Mouse (Mus musculus) embryonic facial prominence, embryonic 14.5 days (tissue): ENCODE data around the gene Dhh. TPM values are rescaled to one million over a fixed set of nuclear protein-coding genes. Genes with fewer than 3 reads are reported as not detected.

Experiments used
- ATAC-seq: fragments of 200-750 bp; cut with Nextera tagmentation; 2 replicates; pipeline ENCODE4 v1.8.0; 2017; ENCODE audit warnings: low read depth, moderate number of reproducible peaks, moderate TSS enrichment
- DNase-seq: peaks from one replicate; pipeline ENCODE4 v3.0.0-alpha.2; 2015; ENCODE audit warnings: low spot score
- H3K27ac ChIP-seq: fragments of 300-500 bp; sonication (generic); replicated peaks from 2 replicates; pipeline ENCODE4 v1.5.1; 2014; ENCODE audit warnings: low read depth, mild to moderate bottlenecking, low read length, moderate library complexity
- H3K27me3 ChIP-seq: fragments of 300-500 bp; sonication (generic); replicated peaks from 2 replicates; pipeline ENCODE4 v1.6.1; 2014; ENCODE audit warnings: low read length; ENCODE audit not compliant: control insufficient read depth, insufficient read depth
- H3K36me3 ChIP-seq: fragments of 300-500 bp; sonication (generic); 2 replicates; pipeline ENCODE4 v1.6.1; 2014; ENCODE audit warnings: low read length, mixed read lengths; ENCODE audit not compliant: control insufficient read depth, insufficient read depth
- H3K4me1 ChIP-seq: fragments of 300-500 bp; sonication (generic); 2 replicates; pipeline ENCODE4 v1.6.1; 2014; ENCODE audit warnings: antibody characterized with exemption, low read length; ENCODE audit not compliant: control insufficient read depth, insufficient read depth
- H3K4me2 ChIP-seq: fragments of 300-500 bp; sonication (generic); 2 replicates; pipeline ENCODE4 v1.6.1; 2014; ENCODE audit warnings: low read depth, mild to moderate bottlenecking, low read length, moderate library complexity, mixed read lengths
- H3K4me3 ChIP-seq: fragments of 300-500 bp; sonication (generic); 2 replicates; pipeline ENCODE4 v1.5.1; 2014; ENCODE audit warnings: low read depth, mild to moderate bottlenecking, low read length
- H3K9ac ChIP-seq: fragments of 300-500 bp; sonication (generic); 2 replicates; pipeline ENCODE4 v1.6.1; 2014; ENCODE audit warnings: low read depth, mild to moderate bottlenecking, low read length, moderate library complexity, mixed read lengths
- H3K9me3 ChIP-seq: fragments of 300-500 bp; sonication (generic); 2 replicates; pipeline ENCODE4 v1.6.1; 2016; ENCODE audit warnings: low read length; ENCODE audit not compliant: control insufficient read depth
- WGBS: fragments of 180-500 bp; shearing (Covaris S2); extraction: QIAGEN DNeasy Blood & Tissue Kit; methylation state at CpG from one replicate; pipeline ENCODE4 v1.1.7; 2014; 5-methylcytosine and 5-hydroxymethylcytosine counted together
- polyA plus RNA-seq: library from polyadenylated mRNA; unstranded; fragments of >200 nt; fragmentation: Nextera tagmentation; extraction: Ambion mirVana; gene quantifications from 2 replicates; pipeline ENCODE4 v1.2.1, GENCODE M21; 2014

The Dhh gene
- 2.0 and 3.1 TPM in 2 replicates for polyA plus RNA-seq

DNA sequence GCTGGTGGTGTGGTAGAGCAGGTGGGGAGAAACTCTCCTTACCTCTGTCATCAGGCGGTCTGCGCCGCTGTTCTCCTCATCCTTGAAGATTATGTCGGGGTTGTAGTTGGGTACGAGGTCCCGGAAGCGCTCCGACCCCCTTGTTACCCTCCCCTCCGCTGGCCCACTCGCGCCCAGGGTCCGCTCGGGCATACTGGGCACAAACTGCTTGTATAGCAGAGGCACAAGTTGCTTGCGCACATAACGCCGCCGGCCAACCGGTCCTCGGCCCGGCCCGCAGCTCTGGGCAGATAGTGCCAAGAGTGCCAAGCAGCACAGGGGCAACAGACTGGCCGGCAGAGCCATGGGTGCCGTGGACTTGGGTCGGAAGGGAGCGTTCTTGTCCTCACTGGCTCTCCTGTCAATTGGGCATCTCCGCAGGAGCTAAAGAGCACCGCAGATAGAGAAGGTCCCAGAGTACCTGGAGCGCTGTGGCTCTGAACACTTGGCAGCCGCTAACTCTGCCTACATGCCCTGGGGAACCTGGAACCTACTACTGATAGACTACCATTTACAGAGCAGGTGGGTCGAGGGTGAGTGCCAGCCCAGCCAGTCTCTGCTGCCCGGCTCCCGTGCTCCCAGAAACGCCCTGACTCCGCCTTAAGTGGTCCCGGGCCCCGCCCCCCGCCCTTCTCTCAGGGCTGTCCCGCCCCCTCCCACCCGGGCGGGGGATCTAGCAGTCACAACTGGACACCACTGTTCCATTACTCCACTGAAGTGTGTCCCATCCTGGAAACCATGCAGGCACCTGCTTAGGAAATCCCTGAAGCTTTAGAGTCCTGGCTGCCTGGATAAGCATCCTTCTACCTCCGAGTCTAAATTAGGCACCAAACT is at the start of gene Dhh:
Dhh (minus strand) TSS at position 613 of the 873 bp plus-strand sequence.
- Histone ChIP-seq H3K27me3 (peaks cover 67% of the 10 kb centered on the region), H3K27ac (no peak within 1 kb of the TSS), H3K9ac (0 out of 2 replicates have a peak within 1 kb of the TSS, but pooled peaks have one; percentile 27), H3K4me1 (peaks cover 9% of the 10 kb centered on the region), H3K9me3 (no peaks in the 10 kb centered on the region), H3K4me2 (peak within 1 kb of the TSS; percentile 43), H3K36me3 (peaks cover 2% of the 10 kb centered on the region; the same call in 1 of the 2 replicates), H3K4me3 (peak within 1 kb of the TSS; percentile 24)
- WGBS, result 1% methylated on average over 41 of the region's 41 CpGs
- DNase-seq, result peak; percentile 36
- ATAC-seq, result no peak; the same call in 1 of the 2 replicates

DNA sequence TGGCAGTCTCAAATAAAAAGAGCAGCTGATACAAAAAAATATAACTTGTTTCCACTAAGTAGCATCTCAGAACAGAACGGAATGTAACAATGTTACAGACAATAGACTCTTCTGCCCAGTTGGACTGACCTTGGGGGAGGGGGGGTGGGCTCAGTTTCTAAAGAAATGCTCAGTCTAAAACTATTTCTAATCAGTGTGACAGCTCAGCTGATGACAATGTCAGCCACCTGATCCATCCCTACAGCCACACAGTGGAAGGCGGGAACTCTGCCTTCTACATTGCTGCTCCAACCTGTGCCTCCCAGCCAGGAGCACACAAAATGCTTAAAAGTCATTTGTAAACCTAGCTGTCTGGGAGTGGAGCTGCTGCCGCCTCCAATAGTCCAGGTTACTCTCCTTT is 49.5 kb upstream of the Dhh start:
- ATAC-seq (no peak), DNase-seq (no peak)
- Histone ChIP-seq H3K27ac (no peak overlapping the region), H3K36me3 (peaks cover 7% of the 10 kb centered on the region; the same call in 1 of the 2 replicates), H3K4me2 (no peak overlapping the region), H3K27me3 (no peaks in the 10 kb centered on the region), H3K9me3 (no peaks in the 10 kb centered on the region), H3K4me1 (peaks cover 4% of the 10 kb centered on the region; the same call in 1 of the 2 replicates), H3K4me3 (no peak overlapping the region), H3K9ac (no peak overlapping the region)
- WGBS, result 41% methylated on average over 3 of the region's 3 CpGs

DNA sequence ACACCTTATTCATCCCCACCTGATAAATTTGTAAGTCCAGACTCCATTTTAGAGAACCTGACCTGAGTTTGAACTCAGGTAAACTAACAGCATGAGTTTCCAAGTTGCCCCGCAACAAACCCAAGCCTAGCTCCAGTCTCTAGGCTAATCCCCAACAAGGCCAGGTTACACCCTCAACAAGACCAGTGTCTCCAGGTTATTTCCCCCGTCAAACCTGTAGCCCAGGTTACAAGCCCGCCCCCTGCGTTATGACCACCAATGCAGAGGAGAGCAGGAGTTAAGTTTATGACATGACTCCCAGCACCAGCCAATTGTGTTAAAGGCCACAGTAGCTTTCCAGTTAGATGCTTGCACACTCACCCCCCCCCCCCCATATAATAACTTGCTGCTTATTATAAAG is 44.8 kb upstream of the Dhh start:
- 54% methylated on average over 4 of the region's 4 CpGs for WGBS
- Histone ChIP-seq H3K27ac (no peak overlapping the region), H3K9ac (no peak overlapping the region), H3K4me2 (no peak overlapping the region), H3K4me3 (no peak overlapping the region), H3K27me3 (no peaks in the 10 kb centered on the region), H3K36me3 (no peaks in the 10 kb centered on the region), H3K9me3 (no peaks in the 10 kb centered on the region), H3K4me1 (no peaks in the 10 kb centered on the region)
- ATAC-seq, result 0 out of 2 replicates have a peak, but pooled peaks have one; percentile 45
- no peak for DNase-seq

DNA sequence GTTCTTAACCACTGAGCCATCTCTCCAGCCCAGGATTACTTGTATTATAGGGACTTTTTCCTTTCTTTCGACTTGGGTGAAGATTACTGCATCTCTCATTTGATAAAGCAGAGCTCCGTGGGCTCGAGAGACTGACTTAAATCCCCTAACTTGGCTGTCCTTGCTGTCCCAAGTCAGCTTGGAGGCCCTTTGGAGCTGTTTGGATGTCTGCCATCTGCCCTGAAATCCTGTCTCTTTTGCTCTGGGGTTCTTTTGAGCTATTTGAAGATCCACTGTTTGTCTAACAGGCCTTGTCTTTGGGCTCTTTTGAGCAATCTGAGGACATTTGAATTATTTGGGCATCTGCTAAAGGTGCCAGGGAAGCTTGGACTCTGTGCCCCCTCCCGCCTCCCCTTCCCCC is 43.7 kb upstream of the Dhh start:
- no peak for DNase-seq
- Histone ChIP-seq H3K36me3 (no peaks in the 10 kb centered on the region), H3K9ac (no peak overlapping the region), H3K9me3 (no peaks in the 10 kb centered on the region), H3K27ac (no peak overlapping the region), H3K4me1 (no peaks in the 10 kb centered on the region), H3K4me3 (no peak overlapping the region), H3K27me3 (no peaks in the 10 kb centered on the region), H3K4me2 (no peak overlapping the region)
- WGBS, result 89% methylated on average over 4 of the region's 4 CpGs
- no peak for ATAC-seq

DNA sequence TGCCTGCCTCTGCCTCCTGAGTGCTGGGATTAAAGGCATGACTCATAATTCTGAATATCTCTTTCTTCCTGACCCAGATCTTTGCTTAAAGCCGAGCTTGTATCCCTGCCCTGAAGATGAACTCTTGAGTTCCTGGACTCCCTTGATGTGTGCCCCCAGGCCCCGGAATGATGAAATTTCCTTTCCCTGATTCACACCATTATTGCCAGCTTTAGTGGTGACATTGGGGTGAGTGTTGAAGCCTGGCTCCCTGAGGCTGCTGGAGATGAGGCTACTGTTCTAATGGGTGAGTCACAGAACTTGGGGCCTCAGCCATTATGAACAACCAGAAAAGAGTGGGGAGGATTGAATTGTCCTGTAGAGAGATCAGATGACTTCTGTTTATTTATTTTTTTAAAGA is 43.2 kb upstream of the Dhh start:
- Histone ChIP-seq H3K9me3 (no peaks in the 10 kb centered on the region), H3K36me3 (no peaks in the 10 kb centered on the region), H3K4me2 (no peak overlapping the region), H3K4me1 (no peaks in the 10 kb centered on the region), H3K27ac (no peak overlapping the region), H3K4me3 (no peak overlapping the region), H3K9ac (no peak overlapping the region), H3K27me3 (no peaks in the 10 kb centered on the region)
- ATAC-seq (no peak), DNase-seq (no peak)
- WGBS, result 75% methylated on average over 2 of the region's 2 CpGs

DNA sequence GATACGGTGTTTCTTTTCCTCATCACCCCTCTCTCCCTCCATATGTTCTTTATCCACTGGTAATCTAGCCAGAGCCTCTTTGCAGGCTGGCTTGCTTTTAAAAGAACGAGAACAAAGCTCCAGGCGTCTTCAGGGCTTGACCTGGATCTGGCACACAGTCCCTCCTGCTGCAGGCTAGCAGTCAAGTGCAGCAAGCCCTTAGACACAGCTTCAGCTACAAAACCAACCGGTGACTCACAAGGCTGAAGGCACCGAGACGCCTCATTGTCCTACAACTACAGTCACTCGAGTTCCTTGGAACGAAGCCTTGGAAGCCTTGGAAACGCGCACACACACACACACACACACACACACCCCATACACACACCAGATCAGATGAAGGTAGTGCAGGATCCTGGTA is 42.5 kb upstream of the Dhh start:
- Histone ChIP-seq H3K27ac (no peak overlapping the region), H3K4me1 (peaks cover 2% of the 10 kb centered on the region), H3K4me3 (no peak overlapping the region), H3K9me3 (no peaks in the 10 kb centered on the region), H3K9ac (0 out of 2 replicates have a peak overlapping the region, but pooled peaks have one; percentile 8), H3K36me3 (no peaks in the 10 kb centered on the region), H3K4me2 (no peak overlapping the region), H3K27me3 (no peaks in the 10 kb centered on the region)
- no peak for DNase-seq
- WGBS, result 71% methylated on average over 10 of the region's 10 CpGs
- no peak for ATAC-seq

DNA sequence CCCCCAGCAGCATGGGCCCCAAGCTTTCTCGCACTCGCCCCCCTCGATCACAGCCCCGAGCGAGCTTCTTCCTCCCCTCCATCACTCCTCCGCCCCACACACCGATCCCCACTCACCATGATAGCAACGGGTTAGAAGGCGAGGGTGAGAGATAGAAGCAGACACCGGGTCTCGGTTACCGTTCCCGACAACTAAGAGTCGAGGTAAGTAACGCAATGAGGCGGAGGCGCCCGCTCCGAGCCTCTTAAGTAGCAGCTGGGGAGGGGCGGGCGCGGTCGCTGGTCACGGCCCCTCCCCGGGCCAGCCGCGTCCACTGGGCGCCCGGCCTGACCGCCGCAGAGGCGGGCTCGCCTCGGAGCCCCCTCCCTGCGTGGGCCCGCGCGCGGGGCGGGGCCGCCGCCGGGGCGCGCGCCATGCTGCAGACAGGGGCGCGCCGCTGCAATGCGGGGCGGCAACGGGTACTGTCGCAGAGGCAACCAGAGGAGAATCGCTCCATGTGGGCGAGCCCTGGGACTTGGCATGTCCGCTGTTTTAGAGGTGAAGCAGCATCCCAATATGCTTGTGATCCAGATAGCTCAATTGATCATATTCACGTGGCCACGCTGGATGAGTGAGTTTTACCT is 36.0 kb upstream of the Dhh start, which contains the start of gene Tuba1b:
Tuba1b (minus strand) TSS at position 349 of the 623 bp plus-strand sequence.
- peak within 1 kb of the TSS; percentile 93 for H3K9ac ChIP-seq
- no peaks in the 10 kb centered on the region for H3K27me3 ChIP-seq
- H3K4me2 ChIP-seq, result peak within 1 kb of the TSS; percentile 98
- no peaks in the 10 kb centered on the region for H3K9me3 ChIP-seq
- 4% methylated on average over 34 of the region's 58 CpGs for WGBS
- peak within 1 kb of the TSS; percentile 98 for H3K27ac ChIP-seq
- ATAC-seq (peak; percentile 93), DNase-seq (peak; percentile 98)
- peaks cover 10% of the 10 kb centered on the region for H3K4me1 ChIP-seq
- H3K36me3 ChIP-seq, result peaks cover 9% of the 10 kb centered on the region
- peak within 1 kb of the TSS; percentile 77 for H3K4me3 ChIP-seq

DNA sequence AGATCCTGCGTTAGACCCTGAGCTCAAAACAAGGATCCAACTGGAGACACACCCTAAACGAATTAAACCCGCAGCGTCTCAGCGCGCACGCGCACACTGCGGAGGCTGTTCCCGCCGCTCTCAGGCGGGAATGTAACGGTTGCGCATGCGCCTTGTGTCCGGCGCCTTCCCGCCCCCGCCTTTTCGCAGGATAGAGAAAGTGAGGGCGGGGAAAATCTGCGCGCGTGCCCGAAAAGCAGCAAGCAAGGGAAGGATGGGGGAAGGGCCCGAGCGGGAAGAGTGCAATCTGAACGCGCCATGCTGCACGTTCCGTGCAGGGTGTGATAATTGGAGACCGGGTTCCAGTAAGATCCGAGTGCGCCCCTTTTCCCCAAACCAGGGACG is 35.5 kb upstream of the Dhh start:
- ATAC-seq (peak; percentile 85), DNase-seq (peak; percentile 98)
- Histone ChIP-seq H3K4me3 (peak overlapping the region; percentile 77), H3K9me3 (no peaks in the 10 kb centered on the region), H3K4me1 (peaks cover 10% of the 10 kb centered on the region), H3K27ac (peak overlapping the region; percentile 98), H3K4me2 (peak overlapping the region; percentile 98), H3K36me3 (peaks cover 9% of the 10 kb centered on the region), H3K27me3 (no peaks in the 10 kb centered on the region), H3K9ac (peak overlapping the region; percentile 93)
- under 1% methylated on average over 30 of the region's 35 CpGs for WGBS
